Mouse (Mus musculus) thymus, postnatal 0 days (tissue): ENCODE data around the gene Aunip. TPM values are rescaled to one million over a fixed set of nuclear protein-coding genes. Genes with fewer than 3 reads are reported as not detected.

Source experiments
- DNase-seq: peaks from one replicate; pipeline ENCODE4 v3.0.0-alpha.2; 2015; ENCODE audit warnings: low spot score
- polyA plus RNA-seq: library from polyadenylated mRNA; unstranded; fragments of >200 nt; fragmentation: Nextera tagmentation; extraction: Ambion mirVana; gene quantifications from 2 replicates; pipeline ENCODE4 v1.2.1, GENCODE M21; 2015

Gene Aunip
- polyA plus RNA-seq, 1 experiment from 2014 or later, result 14.3 TPM

DNA sequence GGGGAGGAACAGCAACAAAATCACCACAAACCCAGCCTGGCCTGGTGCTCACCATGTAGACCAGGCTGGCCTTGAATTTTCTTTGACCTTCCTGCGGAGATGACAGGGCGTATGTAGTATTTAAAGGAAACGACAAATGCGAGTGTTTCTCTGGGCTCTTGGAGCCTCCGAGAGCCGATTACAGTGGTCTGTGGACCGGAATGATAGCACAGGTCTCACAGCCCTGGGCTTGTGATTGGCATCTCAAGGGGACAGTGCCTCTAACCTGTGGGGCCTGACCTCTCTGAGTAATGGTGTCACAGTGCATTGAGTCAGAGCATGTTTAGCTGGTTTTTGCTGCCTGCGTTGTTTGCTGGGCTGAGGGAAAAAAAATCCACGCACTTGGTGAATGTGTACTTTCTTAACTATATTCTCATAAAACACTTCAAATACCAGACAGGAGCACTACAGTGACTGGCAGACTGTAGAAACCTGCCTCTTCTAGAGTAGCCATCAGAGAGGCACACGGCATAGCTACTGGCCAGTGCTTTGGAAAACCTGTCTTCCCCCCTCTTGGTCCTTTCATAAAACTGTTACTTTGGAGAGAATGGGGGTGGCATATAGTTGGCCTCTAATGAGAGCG is 3.6 kb downstream of the Aunip start:
- DNase-seq, result no peak

DNA sequence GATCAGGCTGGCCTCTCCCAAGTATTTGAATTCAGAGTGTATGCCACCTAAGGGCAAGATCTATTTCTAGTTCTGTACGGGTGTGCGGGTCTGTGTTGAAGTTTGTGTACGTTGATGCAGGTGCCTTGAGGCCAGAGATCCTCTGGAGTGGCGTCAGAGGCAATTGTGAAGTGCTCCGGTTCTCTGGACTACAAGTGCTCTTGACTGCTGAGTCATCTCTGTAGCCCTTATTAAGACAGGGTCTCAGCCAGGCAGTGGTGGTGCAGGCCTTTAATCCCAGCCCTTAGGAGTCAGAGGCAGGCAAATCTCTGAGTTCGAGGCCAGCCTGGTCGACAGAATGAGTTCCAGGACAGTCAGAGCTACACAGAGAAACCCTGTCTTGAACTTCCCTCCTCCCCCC is 4.8 kb downstream of the Aunip start:
- DNase-seq, result no peak

DNA sequence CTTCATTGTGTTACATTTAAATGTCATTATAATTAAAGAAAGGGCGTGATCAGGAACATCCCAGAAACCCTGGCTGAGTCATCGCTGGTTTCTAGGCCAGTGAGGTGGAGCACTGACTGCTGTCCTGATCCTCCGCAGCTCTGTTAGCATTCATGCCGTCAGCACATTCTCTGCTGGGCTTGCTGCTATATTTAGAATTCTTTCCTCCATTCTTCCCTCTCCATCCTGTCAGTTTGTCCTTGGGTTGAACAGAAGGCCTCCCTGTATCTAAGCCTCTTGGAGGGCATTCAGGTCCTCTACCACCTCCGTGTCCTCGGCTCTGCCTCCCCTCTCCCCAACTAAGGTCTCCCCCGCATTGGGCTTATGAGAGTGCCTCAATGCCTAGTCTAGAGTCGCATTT is 6.2 kb downstream of the Aunip start:
- DNase-seq, result no peak

DNA sequence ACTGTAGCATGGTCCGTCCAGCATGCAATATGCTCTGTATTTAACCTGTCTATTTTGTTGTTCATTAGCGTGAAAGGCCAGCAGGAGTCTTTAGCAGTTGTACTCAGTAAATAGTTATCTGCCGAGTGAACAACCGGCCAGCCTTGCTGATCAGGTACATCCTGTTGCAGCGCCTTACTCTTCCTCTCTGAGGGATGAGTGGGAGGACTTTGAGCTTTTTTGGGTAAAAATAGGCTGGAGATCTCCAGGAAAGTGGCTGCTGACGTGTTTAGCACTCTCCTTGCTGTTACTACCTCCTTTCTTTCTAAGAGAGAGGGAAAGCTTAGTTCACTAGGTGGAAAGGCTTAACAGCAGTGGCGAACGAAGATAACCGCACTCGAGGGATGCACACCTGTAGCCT is 6.9 kb downstream of the Aunip start:
- no peak for DNase-seq

DNA sequence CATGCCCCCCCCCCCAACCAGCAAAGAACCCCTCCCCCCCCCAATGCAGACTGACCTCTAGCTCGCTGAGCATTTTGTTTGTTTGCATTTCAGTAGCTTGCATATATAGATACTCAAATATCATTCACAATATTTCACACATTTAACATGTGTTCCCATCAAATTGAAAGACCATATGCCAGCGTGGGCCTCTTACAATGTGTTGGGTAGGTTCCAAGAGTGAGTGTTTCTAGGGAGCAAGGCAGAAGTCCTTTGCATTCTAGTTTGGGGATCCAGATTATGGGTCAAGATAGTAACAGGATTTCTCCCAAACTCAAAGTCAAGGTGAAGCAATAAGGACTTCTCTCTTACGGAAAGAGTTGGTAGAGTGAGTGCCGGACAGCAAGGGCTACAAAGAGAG is 7.7 kb downstream of the Aunip start:
- DNase-seq, result no peak

DNA sequence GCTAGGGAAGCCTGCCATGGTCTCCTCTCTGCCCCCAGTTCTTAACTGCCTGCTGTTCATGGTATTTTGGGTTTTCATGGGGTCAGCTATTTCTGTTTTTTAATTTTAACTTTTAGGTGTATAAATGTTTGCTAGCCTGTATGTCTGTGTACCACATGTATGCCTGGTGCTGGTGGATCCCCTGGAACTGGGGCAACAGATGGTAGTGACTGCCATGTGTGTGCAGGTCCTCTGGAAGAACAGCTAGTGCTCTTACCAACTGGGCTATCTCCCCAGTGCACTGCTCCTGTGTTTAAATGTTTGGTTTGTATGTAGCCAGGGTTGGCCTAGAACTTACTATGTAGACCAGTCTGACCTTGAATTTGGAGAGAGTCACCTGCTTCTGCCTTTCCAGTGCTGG is 8.5 kb downstream of the Aunip start:
- no peak for DNase-seq

DNA sequence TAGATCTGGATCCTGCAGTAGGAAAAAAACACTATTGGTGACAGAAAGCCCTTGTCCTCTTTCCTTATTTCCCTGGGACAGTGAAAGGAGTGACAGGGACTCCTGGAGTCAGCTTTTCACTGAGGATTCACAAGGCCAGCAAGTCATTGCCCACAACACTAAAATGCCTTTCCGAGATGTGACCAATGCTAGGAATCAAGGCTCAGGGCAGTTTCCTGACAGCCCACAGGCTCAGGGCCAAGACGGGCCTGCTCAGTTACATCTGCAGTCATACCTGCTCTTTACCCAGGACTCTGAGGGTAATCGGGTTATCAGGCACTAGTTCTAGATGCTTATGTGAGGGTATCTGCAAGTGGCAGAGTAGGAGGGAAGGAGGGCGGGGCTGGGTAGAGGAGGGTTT is 12.6 kb downstream of the Aunip start:
- DNase-seq, result no peak

DNA sequence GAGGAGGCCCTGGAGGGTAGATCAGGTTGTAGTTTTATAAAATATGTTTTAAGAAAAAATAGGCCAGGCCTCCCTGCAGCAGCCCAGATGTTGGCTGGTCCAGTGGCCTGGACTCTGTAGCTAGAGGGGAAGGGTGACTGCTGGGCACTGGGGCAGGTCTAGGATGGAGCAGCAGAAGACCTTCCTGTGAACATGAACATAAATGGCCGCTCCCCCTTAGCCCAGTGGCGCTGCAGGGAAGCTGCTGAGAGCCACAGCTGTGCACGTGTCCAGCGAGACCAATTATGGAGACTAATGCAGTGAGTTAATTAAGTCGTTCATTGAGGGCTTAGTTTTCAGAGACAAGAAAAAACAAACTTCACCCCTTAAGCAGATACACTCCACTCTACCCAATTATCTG is 15.0 kb downstream of the Aunip start:
- no peak for DNase-seq

DNA sequence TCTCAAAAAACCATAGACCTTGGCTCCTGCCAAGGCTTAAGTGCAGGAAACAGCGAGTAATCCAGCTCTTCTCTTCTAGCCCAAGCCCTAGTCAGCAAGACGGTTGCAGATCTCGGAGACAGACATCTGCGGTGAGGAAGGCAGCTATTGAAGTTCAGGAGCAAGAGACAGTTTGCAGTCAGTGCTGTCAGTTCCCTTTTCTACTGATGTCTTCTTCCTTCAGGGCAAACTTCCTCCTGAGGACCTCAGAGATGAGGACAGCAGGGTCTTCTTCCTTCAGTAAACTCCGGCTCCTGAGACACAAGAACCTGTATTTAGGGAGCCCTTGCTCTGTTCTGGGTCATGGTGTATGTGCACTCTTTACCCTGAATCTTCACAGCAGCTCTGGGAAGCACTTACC is 15.4 kb downstream of the Aunip start:
- DNase-seq, result peak; percentile 20

DNA sequence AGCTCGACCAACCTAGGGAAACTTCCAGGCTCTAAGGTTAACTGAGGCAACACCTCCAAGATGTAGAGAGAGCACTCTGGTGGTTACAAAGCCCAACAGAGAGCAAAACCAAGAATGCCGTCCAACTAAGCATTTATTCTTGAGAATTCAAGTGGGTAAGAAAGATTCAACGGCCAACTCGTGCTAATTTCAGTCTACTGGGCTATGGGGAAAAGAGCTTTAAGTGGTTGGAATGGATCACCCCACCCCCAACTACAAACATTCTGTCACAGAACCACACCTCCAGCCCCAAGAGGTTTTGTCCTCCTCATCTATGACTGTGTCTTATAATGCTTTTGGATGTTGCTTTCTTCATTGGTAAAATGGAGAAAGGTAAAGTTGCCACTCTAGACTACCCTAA is 22.1 kb downstream of the Aunip start:
- no peak for DNase-seq

DNA sequence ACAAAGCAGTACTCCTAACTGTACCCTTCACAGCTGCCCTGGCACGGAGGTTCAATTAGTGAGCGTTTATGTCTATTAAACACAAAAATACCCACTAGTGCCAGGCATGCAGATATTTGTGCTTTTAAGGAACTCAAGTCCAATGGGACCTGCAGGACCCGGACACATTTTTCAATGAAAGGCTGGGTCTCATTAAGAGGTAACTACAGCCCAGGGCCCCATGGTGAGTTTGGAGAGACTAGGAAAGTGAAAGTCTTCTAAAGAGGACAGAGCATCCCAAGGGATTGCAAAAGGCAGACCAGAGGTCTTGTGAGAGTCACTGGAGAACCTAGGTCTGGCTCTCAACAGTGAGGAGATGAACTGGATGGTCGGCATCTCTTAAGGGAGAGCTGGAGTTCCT is 22.6 kb downstream of the Aunip start:
- DNase-seq, result no peak

DNA sequence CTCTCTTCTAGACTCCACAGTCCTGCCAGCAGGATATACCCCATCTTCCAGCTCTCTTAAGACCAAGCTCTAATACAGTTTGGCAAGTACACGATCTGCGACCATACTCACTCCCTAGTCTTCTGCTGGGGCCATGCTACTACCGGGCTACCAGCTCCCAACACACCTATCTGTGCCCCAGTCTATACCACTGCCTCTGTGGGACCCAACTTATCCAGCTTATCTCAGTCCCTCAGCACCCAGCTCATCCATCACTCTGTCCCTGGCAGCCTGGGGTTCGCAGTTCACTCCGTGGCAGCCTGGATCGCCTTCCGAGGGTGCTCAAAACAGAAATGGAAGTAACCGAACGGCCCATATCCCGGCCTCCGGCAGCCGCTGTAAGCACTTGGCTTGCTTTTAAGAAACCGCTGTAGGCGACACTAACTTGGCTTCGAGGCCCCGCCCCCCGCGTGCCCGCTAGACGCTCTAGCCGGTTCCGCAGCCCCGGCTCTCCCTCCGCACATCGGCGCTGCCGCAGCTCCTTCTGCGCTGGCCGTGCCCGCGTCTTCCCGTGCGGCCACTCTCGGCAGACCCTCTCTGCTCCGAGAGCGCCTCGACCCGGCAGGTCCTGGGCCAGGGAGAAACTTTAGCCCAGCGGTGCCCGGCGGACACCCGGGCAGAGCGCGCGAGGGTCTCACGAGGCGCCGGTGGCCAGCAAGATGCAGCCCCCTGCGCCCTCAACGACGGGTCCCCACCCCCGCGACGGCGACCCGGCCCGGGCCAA is 23.5 kb downstream of the Aunip start:
- peak; percentile 74 for DNase-seq

DNA sequence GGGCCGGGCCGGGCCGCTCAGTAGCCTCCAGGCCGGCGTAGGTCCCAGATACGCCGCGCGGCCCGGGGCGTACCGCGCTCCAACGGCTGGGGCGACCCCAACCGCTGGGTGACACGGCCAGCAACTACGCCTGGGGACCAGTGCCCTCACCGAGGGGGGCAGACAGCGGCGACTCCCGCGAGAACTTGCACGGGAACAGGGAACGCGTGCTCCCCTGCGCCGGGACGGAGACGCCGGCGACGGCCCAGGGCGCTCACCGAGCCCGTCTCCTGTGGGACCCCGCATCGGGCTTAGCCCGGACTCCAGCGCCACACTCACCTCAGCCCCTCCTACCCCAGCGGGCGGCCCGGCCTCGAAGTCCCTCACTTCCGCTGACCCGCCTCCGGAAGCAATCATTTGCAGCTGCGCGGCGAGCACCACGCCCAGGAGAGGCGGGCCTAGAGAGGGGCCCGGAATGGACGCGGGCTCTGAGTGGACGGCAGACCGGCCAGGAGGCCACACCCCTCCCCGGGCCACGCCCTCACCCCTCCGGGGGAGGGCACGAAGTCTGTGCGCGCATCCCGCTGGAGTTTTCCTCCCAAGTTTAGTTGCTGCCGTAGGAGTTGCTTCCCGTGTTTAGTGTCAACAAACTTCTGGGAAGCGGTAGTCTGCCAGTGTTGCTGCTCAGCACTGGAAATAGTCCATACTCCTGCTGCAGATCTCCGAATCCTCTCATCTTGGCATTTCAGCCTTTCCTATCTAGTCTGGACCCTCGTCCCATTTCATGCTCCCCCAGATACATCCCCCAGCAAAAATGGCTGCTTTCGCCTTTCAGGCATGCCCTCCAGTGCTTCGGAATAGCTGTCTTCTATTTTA is 24.4 kb downstream of the Aunip start, which contains the start of gene Mtfr1l:
Gene Mtfr1l (minus strand): TSS at position 456 of the 855 bp plus-strand sequence.
- peak; percentile 95 for DNase-seq

DNA sequence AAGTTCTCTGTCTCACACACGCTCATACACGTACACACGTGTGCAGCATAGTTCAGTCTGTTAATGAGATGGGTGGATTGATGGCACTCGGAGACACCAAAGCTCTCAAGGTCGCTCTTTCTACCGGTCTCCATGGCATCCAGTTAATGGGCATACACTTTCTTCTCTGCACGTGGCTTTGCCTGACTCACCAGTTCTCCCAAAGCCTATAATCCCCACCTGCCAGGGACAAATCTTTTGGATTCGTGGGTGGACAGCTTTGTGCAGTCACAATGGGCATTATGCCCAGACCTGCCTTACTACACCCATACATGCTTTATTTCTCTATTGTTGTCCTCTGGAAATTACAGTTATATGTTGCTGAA is 25.0 kb downstream of the Aunip start:
- DNase-seq, result no peak

DNA sequence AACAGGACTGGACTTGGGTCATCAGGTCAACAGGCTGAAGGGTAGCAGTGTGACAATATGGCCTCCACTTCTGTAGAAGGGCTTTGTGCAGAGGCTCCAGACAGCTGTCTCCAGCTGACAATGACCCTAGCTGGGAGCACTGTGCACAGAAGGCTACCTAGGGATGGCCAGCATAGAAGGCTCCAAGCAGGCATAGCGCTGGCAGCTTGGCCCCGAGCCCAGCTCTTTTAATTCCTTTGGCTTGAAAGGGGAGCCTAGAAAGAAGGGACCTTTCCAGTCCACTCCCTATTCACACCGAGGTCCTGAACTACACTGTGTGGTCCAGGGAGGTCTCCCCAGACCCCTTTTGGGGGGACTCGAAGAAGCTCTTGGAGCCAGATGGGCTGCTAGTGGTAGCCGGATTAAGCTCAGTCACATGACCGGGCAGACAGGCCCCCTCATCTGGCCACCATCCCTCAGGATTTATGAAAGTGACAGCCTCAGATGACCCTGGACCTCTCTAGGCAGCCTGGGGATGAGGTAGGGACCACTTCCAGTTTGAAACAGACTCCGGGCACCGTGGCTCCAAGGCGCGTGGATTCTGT is 28.3 kb downstream of the Aunip start:
- DNase-seq, result no peak

DNA sequence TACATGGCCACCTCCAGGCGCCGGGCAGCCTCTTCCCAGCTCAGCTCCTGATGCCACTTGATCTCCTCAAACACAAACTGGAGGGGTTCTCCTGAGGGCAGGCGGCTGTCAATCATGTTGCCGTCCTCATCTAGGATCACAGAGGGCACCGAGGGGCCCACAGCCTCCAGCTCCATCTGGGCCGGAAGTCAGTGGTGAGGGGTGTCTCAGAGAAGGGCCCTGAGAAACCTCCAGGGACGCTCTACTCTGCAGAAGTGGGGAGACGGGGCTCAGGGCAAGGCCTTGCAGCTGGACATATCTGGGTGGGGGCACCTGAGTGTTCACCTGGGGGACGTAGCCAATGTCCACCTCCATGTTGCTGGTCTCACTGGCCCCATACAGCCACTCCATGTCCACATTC is 31.9 kb downstream of the Aunip start:
- peak; percentile 68 for DNase-seq

DNA sequence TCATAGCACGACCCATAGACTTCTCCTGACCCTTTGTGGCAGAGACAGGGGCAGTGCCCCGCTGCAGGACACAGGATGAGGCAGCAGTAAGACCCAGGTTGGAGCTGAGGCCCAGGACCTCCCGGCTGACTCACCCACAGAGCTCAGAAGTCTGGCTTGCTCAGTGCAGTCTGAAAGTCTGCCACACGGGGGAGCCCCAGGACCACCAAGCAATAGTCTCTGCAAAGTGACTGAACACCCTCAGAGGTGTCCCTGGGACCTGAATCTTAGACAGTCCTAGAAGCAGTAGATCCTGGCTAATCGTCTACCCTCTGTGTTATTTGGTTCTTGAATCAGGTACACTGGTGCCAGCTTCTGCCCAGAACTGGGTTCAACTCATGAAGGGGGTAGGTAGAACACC is 32.5 kb downstream of the Aunip start:
- peak; percentile 92 for DNase-seq

DNA sequence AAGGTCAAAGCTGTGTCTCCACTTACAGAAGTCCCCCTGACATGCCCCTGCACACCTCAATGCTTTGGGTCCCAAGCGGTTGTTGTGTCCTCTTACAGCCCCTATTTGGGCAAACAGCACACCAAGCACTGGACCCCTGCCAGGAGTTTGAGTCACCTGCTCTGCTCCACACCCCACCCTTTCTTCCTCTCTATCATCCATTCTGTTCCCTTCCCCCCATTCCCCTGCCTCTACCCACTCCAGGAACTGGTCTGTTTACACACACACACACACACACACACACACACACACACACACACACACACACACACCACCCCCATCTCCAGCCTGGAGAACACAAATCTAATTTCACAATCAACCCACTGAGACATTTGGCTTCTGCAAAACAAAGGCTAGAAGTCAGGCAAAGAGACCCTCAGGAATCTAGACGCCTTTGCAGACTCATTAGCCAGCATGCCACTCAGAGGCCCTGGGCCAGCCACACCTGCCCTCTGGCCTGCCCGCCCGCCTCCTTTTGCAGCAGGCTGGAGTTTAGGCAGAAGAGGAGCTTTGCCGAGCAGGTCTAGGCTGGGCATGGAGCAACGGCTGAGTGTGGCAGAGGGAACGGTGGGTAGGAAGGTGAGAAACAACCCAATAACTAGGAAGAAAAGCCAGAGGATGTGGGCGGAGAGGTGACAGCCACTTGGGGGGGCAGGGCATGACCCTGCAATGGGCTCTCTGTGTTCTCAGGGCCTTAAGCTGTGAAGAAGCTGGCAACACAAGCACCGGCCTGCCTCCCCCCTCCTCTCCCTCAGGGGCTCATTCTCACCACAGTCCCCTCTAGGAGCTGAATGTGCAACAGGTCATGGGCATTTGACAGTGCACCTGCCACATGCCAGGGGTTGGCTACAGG is 36.3 kb downstream of the Aunip start:
- DNase-seq, result no peak

DNA sequence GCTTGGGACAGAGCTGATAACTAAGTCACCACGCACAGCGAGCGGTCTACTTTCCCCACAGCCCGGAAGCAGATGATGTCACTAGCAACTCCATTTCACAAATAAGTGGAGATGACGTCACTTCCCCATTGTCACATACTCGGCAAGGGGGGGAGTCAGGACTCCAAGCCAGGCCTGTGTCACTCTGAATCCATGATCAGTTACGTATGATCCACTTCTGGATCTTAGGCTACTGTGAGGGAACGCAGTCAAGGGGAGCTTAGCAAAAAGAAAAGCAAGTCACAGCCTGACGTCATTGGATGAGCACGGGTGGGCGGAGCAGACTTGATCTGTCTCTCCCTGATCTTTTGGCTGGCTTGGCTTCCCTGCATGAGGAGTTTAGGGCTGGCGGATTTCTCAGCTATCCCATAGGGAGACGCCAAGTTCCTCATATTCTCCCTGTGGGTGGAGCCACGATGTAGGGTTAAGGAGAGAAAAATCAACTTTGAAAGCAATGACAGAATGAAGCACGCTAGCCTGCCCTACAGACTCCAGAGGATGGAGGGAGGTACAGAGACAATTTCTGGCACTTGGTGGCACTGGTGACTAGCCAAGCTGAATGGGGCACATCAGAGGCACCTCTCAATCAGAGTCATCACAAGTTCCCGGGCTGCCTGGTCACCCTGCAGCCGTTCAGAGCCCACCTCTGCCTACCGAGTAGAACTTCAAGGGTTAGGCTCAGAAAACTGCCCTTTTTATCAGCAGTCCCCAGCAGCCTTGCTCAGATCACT is 37.6 kb downstream of the Aunip start:
- no peak for DNase-seq

DNA sequence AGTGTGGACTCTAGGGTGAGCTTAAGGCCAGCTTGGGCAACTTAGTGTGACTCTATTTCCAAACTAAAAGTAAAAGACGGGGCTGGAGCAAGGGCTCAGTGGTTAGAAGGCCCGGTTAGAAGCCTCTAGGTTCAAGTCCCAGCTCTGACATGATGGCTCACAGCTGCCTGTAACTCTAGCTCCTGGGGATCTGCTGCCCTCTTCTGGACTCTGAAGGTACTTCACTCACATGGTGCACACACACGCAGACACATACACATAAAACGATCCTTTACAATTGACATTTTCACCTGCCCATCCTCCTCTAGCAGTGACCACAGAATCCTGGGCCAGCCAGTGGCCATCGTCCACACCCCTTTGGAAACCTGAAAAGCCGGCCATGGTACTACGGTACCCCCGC is 39.1 kb downstream of the Aunip start:
- DNase-seq, result no peak
